Mouse (Mus musculus) forebrain, embryonic 10.5 days (tissue): Measurements from ENCODE around the gene Gm10563. TPM values are rescaled to one million over a fixed set of nuclear protein-coding genes. Genes with fewer than 3 reads are reported as not detected.

ENCODE experiments used
- DNase-seq: peaks from one replicate; pipeline ENCODE4 v3.0.0-alpha.2; 2017; ENCODE audit warnings: low spot score; ENCODE audit errors: extremely low spot score
- H3K27ac ChIP-seq: fragments of 300-500 bp; sonication (generic); 2 replicates; pipeline ENCODE4 v1.5.1; 2016; ENCODE audit warnings: mild to moderate bottlenecking
- H3K27me3 ChIP-seq: fragments of 300-500 bp; sonication (generic); 2 replicates; pipeline ENCODE4 v1.6.1; 2016; ENCODE audit warnings: mild to moderate bottlenecking; ENCODE audit not compliant: poor library complexity, severe bottlenecking
- H3K36me3 ChIP-seq: fragments of 300-500 bp; sonication (generic); replicated peaks from 2 replicates; pipeline ENCODE4 v1.6.1; 2016; ENCODE audit warnings: mild to moderate bottlenecking, moderate library complexity
- H3K4me1 ChIP-seq: fragments of 300-500 bp; sonication (generic); 2 replicates; pipeline ENCODE4 v1.6.1; 2016
- H3K4me3 ChIP-seq: fragments of 300-500 bp; sonication (generic); 2 replicates; pipeline ENCODE4 v1.5.1; 2016; ENCODE audit warnings: mild to moderate bottlenecking, moderate library complexity
- H3K9me3 ChIP-seq: fragments of 300-500 bp; sonication (generic); 2 replicates; pipeline ENCODE4 v1.6.1; 2016; ENCODE audit warnings: mild to moderate bottlenecking, moderate library complexity
- WGBS: fragments of 180-500 bp; shearing (Covaris S2); methylation state at CpG from one replicate; pipeline ENCODE4 v1.1.7; 2016; 5-methylcytosine and 5-hydroxymethylcytosine counted together
- polyA plus RNA-seq: library from polyadenylated mRNA; unstranded; fragments of >200 nt; fragmentation: Nextera tagmentation; extraction: Ambion mirVana; gene quantifications from 2 replicates; pipeline ENCODE4 v1.2.1, GENCODE M21; 2016

The Gm10563 gene
- polyA plus RNA-seq, 1 experiment from 2014 or later, result not detected

DNA sequence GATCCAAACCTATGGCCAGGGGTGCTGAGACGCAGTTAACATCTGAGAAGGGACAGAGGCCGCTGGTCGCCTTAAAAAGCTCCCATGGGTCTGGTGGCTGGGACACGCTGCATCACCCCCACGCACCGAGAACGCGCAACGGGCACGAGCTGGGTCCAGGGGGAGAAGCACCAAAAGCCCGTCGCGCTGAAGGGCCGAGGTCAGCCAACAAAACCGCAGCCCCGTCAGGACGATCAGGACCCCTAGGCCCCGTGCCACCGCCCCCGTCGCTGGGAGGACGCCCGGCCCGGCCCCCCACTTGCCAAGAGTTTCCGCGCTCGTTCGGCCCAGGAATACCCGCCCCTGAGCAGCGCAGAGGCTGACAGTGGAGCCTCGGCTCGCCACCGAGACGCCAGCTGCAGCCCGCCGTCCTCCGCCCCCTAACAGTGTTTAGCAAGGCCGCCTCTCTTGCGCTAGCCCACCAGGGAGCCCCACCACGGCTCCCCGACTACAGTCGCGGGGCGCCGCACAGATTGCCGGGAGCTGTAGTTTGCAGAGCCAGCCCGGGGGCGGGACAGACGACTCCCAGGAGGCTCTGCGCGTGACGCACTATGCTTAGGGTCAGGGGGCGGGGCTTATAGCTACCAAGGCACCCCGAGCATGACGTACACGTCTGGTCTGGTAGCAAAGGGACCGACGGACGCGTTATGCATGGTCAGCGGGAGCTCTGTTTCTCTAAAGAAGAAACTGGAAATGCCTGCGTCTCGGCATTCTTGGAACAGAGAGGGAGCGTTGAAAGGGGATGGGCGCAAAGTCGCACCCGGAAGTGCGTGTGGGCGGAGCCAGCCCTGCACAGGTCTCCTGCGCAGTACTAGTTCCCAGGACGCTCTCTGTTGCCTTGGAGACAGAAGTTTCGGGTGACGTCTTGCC, 23.7 kb upstream of the Gm10563 start, which contains the start of gene Mib2:
TSS of gene Mib2 (minus strand) at position 510 of the 909 bp plus-strand sequence.
- peaks cover 3% of the 10 kb centered on the region; the same call in 1 of the 2 replicates for H3K36me3 ChIP-seq
- no peaks in the 10 kb centered on the region for H3K9me3 ChIP-seq
- under 1% methylated on average over 73 of the region's 73 CpGs for WGBS
- H3K27ac ChIP-seq, result peak within 1 kb of the TSS; percentile 85
- DNase-seq, result peak; percentile 97
- H3K4me1 ChIP-seq, result peaks cover 20% of the 10 kb centered on the region
- no peaks in the 10 kb centered on the region for H3K27me3 ChIP-seq
- peak within 1 kb of the TSS; percentile 95 for H3K4me3 ChIP-seq

DNA sequence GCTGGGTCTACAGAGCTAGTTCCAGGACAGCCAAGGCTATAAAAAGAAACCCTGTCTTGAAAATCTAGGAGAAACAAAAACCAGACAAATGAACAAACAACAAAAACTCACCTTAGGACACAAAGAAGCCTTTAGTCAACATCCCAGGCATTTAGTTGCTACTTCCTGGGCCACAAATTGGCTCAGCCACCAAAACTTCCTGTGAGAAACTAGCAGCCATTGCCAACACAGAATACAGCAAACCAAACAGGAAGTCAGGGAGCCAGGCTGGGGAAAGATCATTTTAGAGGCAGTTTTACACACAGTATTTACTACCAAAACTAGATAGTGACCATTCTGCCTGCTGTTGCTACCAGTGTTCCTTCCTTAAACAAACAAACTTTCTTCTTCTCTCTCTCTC, 21.7 kb upstream of the Gm10563 start:
- H3K27ac ChIP-seq, result no peak overlapping the region
- H3K27me3 ChIP-seq, result no peaks in the 10 kb centered on the region
- peaks cover 3% of the 10 kb centered on the region; the same call in 1 of the 2 replicates for H3K36me3 ChIP-seq
- no peaks in the 10 kb centered on the region for H3K9me3 ChIP-seq
- H3K4me3 ChIP-seq, result no peak overlapping the region
- H3K4me1 ChIP-seq, result peaks cover 20% of the 10 kb centered on the region
- no peak for DNase-seq

- Histone ChIP-seq H3K36me3 (peaks cover 28% of the 10 kb centered on the region), H3K4me1 (0 out of 2 replicates have a peak, but pooled peaks cover under 1% of the 10 kb centered on the region), H3K27me3 (peaks cover 18% of the 10 kb centered on the region), H3K4me3 (no peak overlapping the region), H3K9me3 (no peaks in the 10 kb centered on the region), H3K27ac (no peak overlapping the region)
- 93% methylated on average over 12 of the region's 12 CpGs for WGBS
- DNase-seq, result no peak
Measured at GRCm38 (mm10) chr4:155660641-155661040, 15.4 kb upstream of the Gm10563 start.

DNA sequence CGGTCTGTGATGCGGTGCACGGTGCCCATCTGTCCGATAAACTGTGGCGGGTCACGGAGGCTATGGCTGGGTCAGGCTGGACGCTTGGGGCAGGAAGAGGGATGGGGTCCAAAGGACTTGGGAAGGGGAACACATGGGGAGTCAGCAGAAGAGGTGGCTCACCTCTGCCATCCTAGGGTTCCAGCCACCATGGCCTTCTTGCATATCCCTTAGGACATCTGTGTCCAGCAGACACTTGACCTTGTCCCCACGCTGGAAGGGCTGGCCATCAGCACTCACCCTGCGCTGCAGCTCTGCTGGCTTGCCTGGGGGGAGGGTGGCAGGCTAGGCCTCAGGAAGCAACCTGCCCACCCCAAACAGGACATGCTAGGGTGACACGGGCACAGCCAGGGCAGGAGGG, 13.8 kb upstream of the Gm10563 start:
- Histone ChIP-seq H3K27me3 (peaks cover 35% of the 10 kb centered on the region), H3K27ac (no peak overlapping the region), H3K36me3 (peaks cover 25% of the 10 kb centered on the region), H3K9me3 (no peaks in the 10 kb centered on the region), H3K4me3 (no peak overlapping the region), H3K4me1 (peaks cover 17% of the 10 kb centered on the region)
- 92% methylated on average over 10 of the region's 10 CpGs for WGBS
- no peak for DNase-seq

DNA sequence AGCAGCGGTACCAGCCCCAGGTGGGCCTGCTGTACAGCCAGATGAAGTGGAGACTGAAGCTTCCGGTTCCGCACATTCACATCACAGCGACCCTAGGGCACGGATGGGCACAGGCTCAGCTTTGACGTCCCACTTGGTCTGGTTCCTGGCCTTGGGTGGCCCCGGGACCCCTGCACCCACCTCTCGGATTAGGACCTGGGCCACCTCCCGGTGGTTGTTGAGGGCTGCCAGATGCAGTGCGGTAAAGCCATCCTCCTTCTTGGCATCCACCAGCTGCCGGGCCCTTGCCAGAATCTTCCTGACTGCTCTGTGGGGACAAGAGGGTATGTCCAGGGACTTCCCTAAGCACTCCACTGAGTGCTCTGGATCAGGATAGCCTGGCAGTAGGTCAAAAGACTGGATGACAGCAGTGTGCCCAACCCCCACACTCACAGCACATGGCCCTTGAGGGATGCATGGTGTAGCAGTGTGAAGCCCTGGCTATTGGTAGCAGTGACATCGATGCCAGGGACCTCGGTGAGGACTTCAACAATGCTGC, 11.1 kb upstream of the Gm10563 start:
- Histone ChIP-seq H3K4me3 (no peak overlapping the region; the same call in 1 of the 2 replicates), H3K27me3 (peaks cover 62% of the 10 kb centered on the region), H3K27ac (no peak overlapping the region), H3K9me3 (no peaks in the 10 kb centered on the region), H3K4me1 (peaks cover 40% of the 10 kb centered on the region), H3K36me3 (peaks cover 35% of the 10 kb centered on the region)
- DNase-seq, result no peak
- 90% methylated on average over 13 of the region's 13 CpGs for WGBS

DNA sequence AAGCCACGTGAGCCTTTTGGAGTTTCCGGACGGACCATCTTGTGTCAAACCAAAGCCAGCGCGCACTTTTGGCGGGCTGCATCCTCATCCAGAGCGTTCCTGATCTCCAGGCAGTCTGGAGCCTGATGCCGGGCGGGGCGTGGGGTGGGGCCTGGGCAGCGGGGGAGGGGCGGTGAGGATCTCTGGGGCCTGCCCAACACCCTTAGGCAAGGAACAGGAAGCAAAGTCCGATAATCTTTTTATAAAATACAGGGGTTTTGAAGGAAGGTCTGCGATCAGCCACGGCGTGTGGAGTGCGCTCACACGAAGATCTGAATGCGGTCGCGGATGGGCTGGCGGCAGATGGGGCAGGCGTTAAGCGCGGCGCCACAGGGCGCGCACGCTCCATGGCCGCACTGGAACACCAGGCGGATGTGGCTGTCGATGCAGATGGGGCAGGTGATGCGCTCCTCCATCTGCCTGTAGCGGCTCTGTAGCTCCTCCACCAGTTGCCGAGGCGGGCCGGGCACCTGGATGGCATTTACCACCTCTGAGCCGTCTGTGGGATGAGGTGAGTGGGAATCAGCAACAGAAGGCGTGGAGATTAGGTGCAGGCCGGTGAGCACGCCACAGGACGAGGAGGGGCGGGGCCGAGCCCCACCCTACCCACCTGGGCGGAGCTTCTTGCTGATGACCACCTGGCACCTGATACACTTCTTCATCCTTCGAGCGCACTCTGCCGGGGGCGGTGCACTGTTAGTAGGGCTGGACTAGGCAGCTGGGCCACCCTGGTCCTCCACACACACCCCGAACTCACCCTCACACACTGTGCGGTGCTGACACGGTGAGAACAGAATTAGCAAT, 9.5 kb upstream of the Gm10563 start:
- DNase-seq, result peak; percentile 45
- H3K4me3 ChIP-seq, result peak overlapping the region; percentile 51
- H3K9me3 ChIP-seq, result no peaks in the 10 kb centered on the region
- peaks cover 45% of the 10 kb centered on the region for H3K36me3 ChIP-seq
- H3K4me1 ChIP-seq, result peaks cover 41% of the 10 kb centered on the region
- peak overlapping the region; percentile 60 for H3K27ac ChIP-seq
- peaks cover 73% of the 10 kb centered on the region for H3K27me3 ChIP-seq
- WGBS, result 2% methylated on average over 52 of the region's 52 CpGs

DNA sequence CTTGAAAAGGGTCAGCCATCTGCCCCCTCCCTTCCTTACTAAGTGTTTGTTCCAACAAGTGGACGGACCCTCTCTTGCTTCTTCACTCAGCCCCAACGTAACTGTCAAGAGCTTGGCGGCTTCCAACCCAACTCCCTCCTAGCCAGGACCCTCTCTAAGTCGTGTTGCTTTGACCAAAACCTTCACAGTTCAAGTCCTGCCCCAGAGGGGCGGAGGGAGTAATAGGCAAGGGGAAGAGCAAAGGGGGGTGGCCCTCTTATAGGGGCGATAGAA, 8.9 kb upstream of the Gm10563 start:
- Histone ChIP-seq H3K4me1 (peaks cover 41% of the 10 kb centered on the region), H3K27me3 (peaks cover 73% of the 10 kb centered on the region), H3K4me3 (peak overlapping the region; percentile 51), H3K27ac (peak overlapping the region; percentile 60; the same call in 1 of the 2 replicates), H3K36me3 (peaks cover 47% of the 10 kb centered on the region), H3K9me3 (no peaks in the 10 kb centered on the region)
- no peak for DNase-seq
- 1% methylated on average over 6 of the region's 6 CpGs for WGBS

DNA sequence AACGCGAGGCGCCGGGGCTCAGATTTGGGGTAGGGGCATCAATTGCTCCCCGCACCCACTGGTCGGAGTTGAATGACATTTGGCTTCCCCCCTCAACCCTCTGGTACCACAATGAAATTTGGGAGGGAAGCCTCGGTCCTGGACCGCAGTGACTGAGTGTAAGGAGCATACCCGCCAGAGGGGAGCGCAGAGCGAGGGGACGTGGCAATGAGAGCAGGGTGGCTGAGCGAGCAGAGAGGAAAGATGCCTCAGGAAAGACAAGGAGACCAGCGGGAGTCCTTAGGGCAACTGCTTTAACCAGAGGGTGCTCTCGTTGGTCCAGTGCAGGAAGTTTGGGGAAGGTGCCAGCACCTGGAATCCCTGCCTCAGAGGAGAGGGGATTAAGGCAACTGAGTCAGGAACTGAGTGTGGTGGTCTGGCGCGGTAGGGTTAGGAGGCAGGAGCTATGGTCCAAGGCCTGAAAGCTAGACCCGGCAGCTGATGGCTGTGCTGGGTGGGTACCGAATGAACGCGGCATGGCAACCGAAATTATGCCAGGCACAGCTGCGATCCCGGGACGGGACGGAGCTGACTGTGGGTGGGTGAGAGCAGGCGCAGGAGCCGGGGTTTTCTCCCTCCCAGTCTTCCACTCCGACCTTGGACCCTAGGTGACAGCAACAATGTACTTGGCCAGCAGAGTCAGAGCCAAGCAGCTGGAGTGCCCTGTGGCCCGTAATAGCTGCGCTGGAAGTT, 8.4 kb upstream of the Gm10563 start:
- no peaks in the 10 kb centered on the region for H3K9me3 ChIP-seq
- H3K4me1 ChIP-seq, result peaks cover 41% of the 10 kb centered on the region
- H3K27me3 ChIP-seq, result peaks cover 73% of the 10 kb centered on the region
- peak; percentile 55 for DNase-seq
- peak overlapping the region; percentile 48; the same call in 1 of the 2 replicates for H3K27ac ChIP-seq
- peak overlapping the region; percentile 51 for H3K4me3 ChIP-seq
- WGBS, result 2% methylated on average over 31 of the region's 31 CpGs
- peaks cover 47% of the 10 kb centered on the region for H3K36me3 ChIP-seq

DNA sequence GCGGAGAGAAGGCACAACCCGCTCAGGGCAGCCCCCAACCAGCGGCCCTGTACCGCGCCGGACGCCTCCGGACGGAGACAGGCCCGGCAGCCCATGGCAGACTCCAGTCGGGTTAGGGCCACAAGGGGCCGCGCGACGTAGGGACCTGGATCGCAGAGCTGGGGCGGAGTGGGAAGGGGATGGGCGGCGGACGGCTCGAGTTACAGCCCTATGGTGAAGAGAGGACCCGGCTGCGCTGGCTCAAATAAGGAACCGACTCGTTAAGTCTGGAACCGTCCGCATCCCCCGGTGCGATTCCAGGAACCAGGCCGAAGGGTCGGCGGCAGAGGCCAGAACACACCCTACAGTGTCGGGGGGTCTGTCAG, 7.9 kb upstream of the Gm10563 start, which contains the start of gene Mmp23:
TSS of gene Mmp23 (minus strand) at position 299 of the 365 bp plus-strand sequence.
- H3K27me3 ChIP-seq, result peaks cover 73% of the 10 kb centered on the region
- H3K27ac ChIP-seq, result peak within 1 kb of the TSS; percentile 48; the same call in 1 of the 2 replicates

GRCm38 (mm10) chr4:155652283-155653085, 7.3 kb upstream of the Gm10563 start:
- H3K27me3 ChIP-seq, result peaks cover 73% of the 10 kb centered on the region
- peak overlapping the region; percentile 48; the same call in 1 of the 2 replicates for H3K27ac ChIP-seq
- WGBS, result 20% methylated on average over 36 of the region's 36 CpGs
- no peaks in the 10 kb centered on the region for H3K9me3 ChIP-seq
- H3K36me3 ChIP-seq, result peaks cover 55% of the 10 kb centered on the region
- peaks cover 41% of the 10 kb centered on the region for H3K4me1 ChIP-seq
- peak overlapping the region; percentile 51 for H3K4me3 ChIP-seq
- DNase-seq, result no peak

More for the DNA sequence above, 7.9 kb upstream of the Gm10563 start, which contains the start of gene Mmp23:
- peaks cover 49% of the 10 kb centered on the region for H3K36me3 ChIP-seq
- peak; percentile 73 for DNase-seq
- H3K4me3 ChIP-seq, result peak within 1 kb of the TSS; percentile 51
- H3K9me3 ChIP-seq, result no peaks in the 10 kb centered on the region
- WGBS, result under 1% methylated on average over 33 of the region's 33 CpGs
- H3K4me1 ChIP-seq, result peaks cover 41% of the 10 kb centered on the region

GRCm38 (mm10) chr4:155651553-155652269, 6.5 kb upstream of the Gm10563 start:
- no peak overlapping the region for H3K27ac ChIP-seq
- no peak for DNase-seq
- peaks cover 41% of the 10 kb centered on the region for H3K4me1 ChIP-seq
- 69% methylated on average over 15 of the region's 15 CpGs for whole genome bisulfite sequencing
- peaks cover 66% of the 10 kb centered on the region for H3K27me3 ChIP-seq
- peaks cover 63% of the 10 kb centered on the region for H3K36me3 ChIP-seq
- peak overlapping the region; percentile 51; the same call in 1 of the 2 replicates for H3K4me3 ChIP-seq
- H3K9me3 ChIP-seq, result no peaks in the 10 kb centered on the region
